8 mouse cellular contexts compared by ENCODE assay signal in the genomic region with DNA sequence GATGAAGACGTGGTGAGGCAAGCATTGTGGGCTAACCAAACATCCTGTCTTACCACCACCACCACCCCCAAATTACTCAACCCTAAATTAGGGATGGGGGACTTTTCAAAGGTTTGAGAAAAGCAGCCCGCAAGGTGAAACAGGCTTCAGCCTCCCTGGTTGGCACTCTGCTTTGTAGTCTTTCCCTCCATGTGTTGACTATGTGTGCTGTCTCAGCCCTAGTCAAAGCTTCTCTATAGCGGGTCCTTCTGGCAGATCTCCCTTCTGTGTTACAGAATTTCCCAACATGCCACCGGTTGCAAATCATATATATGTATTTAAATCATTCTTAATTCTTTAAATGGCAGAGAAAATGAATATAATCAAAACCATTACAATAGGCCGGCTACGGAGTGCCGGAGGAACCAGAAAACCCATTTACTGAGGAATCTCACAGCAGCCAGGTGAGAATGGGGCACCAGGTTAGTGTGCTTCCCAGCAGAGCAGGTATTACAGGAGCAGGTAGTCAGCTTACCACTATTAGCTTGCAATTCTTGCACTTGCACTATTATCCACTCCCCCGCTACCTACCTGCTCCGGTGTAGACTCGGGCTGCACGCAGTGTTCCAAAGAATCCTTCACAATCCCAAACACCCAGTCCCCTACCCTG. TPM values are rescaled to one million over a fixed set of nuclear protein-coding genes. Genes with fewer than 3 reads are reported as not detected.
DNase-seq lines count a peak whose midpoint lies in the region; ATAC-seq and TF ChIP-seq lines count a peak whose summit lies in the region.

No protein-coding gene starts in this region.

- H3K27me3 ChIP-seq in lung, embryonic 14.5 days (ENCODE audit: insufficient read depth, low read length), result no peaks in the 10 kb centered on the region
- H3K27me3 ChIP-seq in embryonic facial prominence, embryonic 13.5 days, result no peaks in the 10 kb centered on the region
- H3K27me3 ChIP-seq in hindbrain, embryonic 16.5 days (replicated peaks; ENCODE audit: control insufficient read depth, insufficient read depth, low read length), result no peaks in the 10 kb centered on the region; the same call in 1 of the 2 replicates

- WGBS in lung, embryonic 14.5 days, result 24% methylated on average over 11 of the region's 11 CpGs
- 29% methylated on average over 11 of the region's 11 CpGs for WGBS in embryonic facial prominence, embryonic 13.5 days
- WGBS in hindbrain, embryonic 16.5 days, result 32% methylated on average over 11 of the region's 11 CpGs

- H3K36me3 ChIP-seq in lung, embryonic 14.5 days (ENCODE audit: insufficient read depth), result no peaks in the 10 kb centered on the region
- no peaks in the 10 kb centered on the region for H3K36me3 ChIP-seq in embryonic facial prominence, embryonic 13.5 days
- H3K36me3 ChIP-seq in hindbrain, embryonic 16.5 days (ENCODE audit: control insufficient read depth, insufficient read depth, low read length), result no peaks in the 10 kb centered on the region

- H3K4me1 ChIP-seq in lung, embryonic 14.5 days (ENCODE audit: insufficient read depth), result no peaks in the 10 kb centered on the region
- H3K4me1 ChIP-seq in embryonic facial prominence, embryonic 13.5 days, result peaks cover 9% of the 10 kb centered on the region
- H3K4me1 ChIP-seq in hindbrain, embryonic 16.5 days (ENCODE audit: control insufficient read depth, insufficient read depth, low read depth, low read length), result peaks cover 9% of the 10 kb centered on the region

- no peaks in the 10 kb centered on the region for H3K9me3 ChIP-seq in lung, embryonic 14.5 days (ENCODE audit: low read depth, low read length)
- H3K9me3 ChIP-seq in embryonic facial prominence, embryonic 13.5 days, result no peaks in the 10 kb centered on the region
- no peaks in the 10 kb centered on the region for H3K9me3 ChIP-seq in hindbrain, embryonic 16.5 days (ENCODE audit: control insufficient read depth, low read length)

- peak overlapping the region; percentile 55 for H3K9ac ChIP-seq in lung, embryonic 14.5 days
- peak overlapping the region; percentile 72 for H3K9ac ChIP-seq in embryonic facial prominence, embryonic 13.5 days
- peak overlapping the region; percentile 70 for H3K9ac ChIP-seq in hindbrain, embryonic 16.5 days (ENCODE audit: low read depth, low read length)

- DNase-seq in lung, embryonic 14.5 days, result no peak
- no peak for DNase-seq in lung, adult 18-20 months
- DNase-seq in naive thymus-derived CD4-positive, alpha-beta T cell, adult 2 months (ENCODE audit: low read depth), result peak; percentile 10
- no peak for DNase-seq in retina, postnatal 1 day
- DNase-seq in layer of hippocampus, adult 11-12 months (ENCODE audit: low spot score), result no peak

- H3K4me2 ChIP-seq in lung, embryonic 14.5 days, result peak overlapping the region; percentile 78
- H3K4me2 ChIP-seq in embryonic facial prominence, embryonic 13.5 days, result peak overlapping the region; percentile 86
- peak overlapping the region; percentile 90 for H3K4me2 ChIP-seq in hindbrain, embryonic 16.5 days (ENCODE audit: low read length)

- no peak for TF ChIP-seq CTCF in lung, embryonic 14.5 days (IDR thresholded peaks at IDR 0.05; ENCODE audit: low read depth)

- H3K4me3 ChIP-seq in lung, embryonic 14.5 days (ENCODE audit: low read depth, low read length), result peak overlapping the region; percentile 50
- H3K4me3 ChIP-seq in embryonic facial prominence, embryonic 13.5 days, result peak overlapping the region; percentile 63
- peak overlapping the region; percentile 76 for H3K4me3 ChIP-seq in hindbrain, embryonic 16.5 days (ENCODE audit: low read length)

- no peak overlapping the region for H3K27ac ChIP-seq in lung, embryonic 14.5 days (ENCODE audit: low read depth)
- no peak overlapping the region for H3K27ac ChIP-seq in embryonic facial prominence, embryonic 13.5 days
- H3K27ac ChIP-seq in hindbrain, embryonic 16.5 days (ENCODE audit: low read depth, low read length), result no peak overlapping the region

- no peak; the same call in 1 of the 2 replicates for ATAC-seq in lung, embryonic 14.5 days (ENCODE audit: insufficient read depth)
- ATAC-seq in embryonic facial prominence, embryonic 13.5 days (ENCODE audit: insufficient number of reproducible peaks, insufficient read depth, low FRiP score, low TSS enrichment, low read depth), result no peak
- peak; percentile 85 for ATAC-seq in hindbrain, embryonic 16.5 days
- no peak for ATAC-seq in inflammation-experienced regulatory T-cells, adult 6 months

RNA-seq across cellular contexts. Expression of a gene that starts 0.5 kb away (rescaled TPM):
- 1.0 and 1.2 TPM in 2 replicates for polyA plus RNA-seq in lung, embryonic 14.5 days (2014; fragmentation: Nextera tagmentation; extraction: Ambion mirVana)
- polyA plus RNA-seq in embryonic facial prominence, embryonic 13.5 days (2015; fragmentation: Nextera tagmentation; extraction: Ambion mirVana), result 1.2 and 1.6 TPM in 2 replicates
- 1.8 TPM in 2 replicates for polyA plus RNA-seq in hindbrain, embryonic 16.5 days (2015; fragmentation: Nextera tagmentation; extraction: Ambion mirVana)
- polyA plus RNA-seq in inflammation-experienced regulatory T-cells, adult 6 months (2017; shearing (Covaris generic)), result 1 to 10 TPM in 1 of 3 experiments, under 1 TPM in 2; 0.19 to 5.7 (median 0.82) TPM

RNA-seq across cellular contexts. Expression of a gene that starts 21.1 kb away (rescaled TPM):
- polyA plus RNA-seq in lung, embryonic 14.5 days (2014; fragmentation: Nextera tagmentation; extraction: Ambion mirVana), result 5.8 and 6.6 TPM in 2 replicates
- polyA plus RNA-seq in embryonic facial prominence, embryonic 13.5 days (2015; fragmentation: Nextera tagmentation; extraction: Ambion mirVana), result 7.0 and 7.8 TPM in 2 replicates
- polyA plus RNA-seq in hindbrain, embryonic 16.5 days (2015; fragmentation: Nextera tagmentation; extraction: Ambion mirVana), result 4.2 and 6.5 TPM in 2 replicates
- polyA plus RNA-seq in inflammation-experienced regulatory T-cells, adult 6 months (2017; shearing (Covaris generic)), result 10 to 100 TPM; 24.1 to 28.1 (median 25.8) TPM

RNA-seq across cellular contexts. Expression of a gene that starts 30.7 kb away (rescaled TPM):
- polyA plus RNA-seq in lung, embryonic 14.5 days (2014; fragmentation: Nextera tagmentation; extraction: Ambion mirVana), result 10.1 and 11.5 TPM in 2 replicates
- polyA plus RNA-seq in embryonic facial prominence, embryonic 13.5 days (2015; fragmentation: Nextera tagmentation; extraction: Ambion mirVana), result 10.4 and 12.8 TPM in 2 replicates
- 5.7 and 7.1 TPM in 2 replicates for polyA plus RNA-seq in hindbrain, embryonic 16.5 days (2015; fragmentation: Nextera tagmentation; extraction: Ambion mirVana)
- polyA plus RNA-seq in inflammation-experienced regulatory T-cells, adult 6 months (2017; shearing (Covaris generic)), result 10 to 100 TPM; 12.7 to 18.2 (median 15.3) TPM

RNA-seq across cellular contexts. Expression of a gene that starts 45.1 kb away (rescaled TPM):
- polyA plus RNA-seq in lung, embryonic 14.5 days (2014; fragmentation: Nextera tagmentation; extraction: Ambion mirVana), result 1.8 and 2.2 TPM in 2 replicates
- polyA plus RNA-seq in embryonic facial prominence, embryonic 13.5 days (2015; fragmentation: Nextera tagmentation; extraction: Ambion mirVana), result 1.3 and 1.6 TPM in 2 replicates
- polyA plus RNA-seq in hindbrain, embryonic 16.5 days (2015; fragmentation: Nextera tagmentation; extraction: Ambion mirVana), result 0.72 and 0.78 TPM in 2 replicates
- 1 to 10 TPM; 5.5 to 7.2 (median 5.6) TPM for polyA plus RNA-seq in inflammation-experienced regulatory T-cells, adult 6 months (2017; shearing (Covaris generic))

RNA-seq across cellular contexts. Expression of a gene that starts 45.1 kb away (rescaled TPM):
- 0.28 and 0.37 TPM in 2 replicates for polyA plus RNA-seq in lung, embryonic 14.5 days (2014; fragmentation: Nextera tagmentation; extraction: Ambion mirVana)
- polyA plus RNA-seq in embryonic facial prominence, embryonic 13.5 days (2015; fragmentation: Nextera tagmentation; extraction: Ambion mirVana), result 0.39 TPM in 1 of 2 replicates, not detected in the other
- polyA plus RNA-seq in hindbrain, embryonic 16.5 days (2015; fragmentation: Nextera tagmentation; extraction: Ambion mirVana), result not detected in 2 replicates
- polyA plus RNA-seq in inflammation-experienced regulatory T-cells, adult 6 months (2017; shearing (Covaris generic)), result 1 to 10 TPM in 2 of 3 experiments, under 1 TPM in 1; 0.78 to 2.9 (median 2.5) TPM
